8 mouse cellular contexts compared by ENCODE assay signal in genomic region chr9:58253033-58253804, GRCm38 (mm10). TPM values are rescaled to one million over a fixed set of nuclear protein-coding genes. Genes with fewer than 3 reads are reported as not detected.
DNase-seq lines count a peak whose midpoint lies in the region; ATAC-seq lines count a peak whose summit lies in the region.

Stoml1 (plus strand) TSS chr9:58253164.

- peak; percentile 91 for ATAC-seq in erythroid progenitor cell, adult 5-6 weeks (replicated peaks; ENCODE audit: low FRiP score, poor library complexity, severe bottlenecking)
- ATAC-seq in heart, embryonic 13.5 days (ENCODE audit: extremely low read depth, insufficient number of reproducible peaks, low FRiP score, low TSS enrichment) = peak; percentile 90
- peak; percentile 94 for ATAC-seq in liver, embryonic 12.5 days
- ATAC-seq in stomach, embryonic 15.5 days (ENCODE audit: insufficient read depth, low FRiP score, low read depth) = peak; percentile 97

- no peaks in the 10 kb centered on the region for H3K27me3 ChIP-seq in heart, embryonic 13.5 days (replicated peaks)
- H3K27me3 ChIP-seq in liver, embryonic 12.5 days (replicated peaks) = no peaks in the 10 kb centered on the region
- no peaks in the 10 kb centered on the region for H3K27me3 ChIP-seq in stomach, embryonic 15.5 days (replicated peaks)

- H3K27ac ChIP-seq in heart, embryonic 13.5 days (replicated peaks) = peak within 1 kb of the TSS; percentile 83
- H3K27ac ChIP-seq in liver, embryonic 12.5 days = peak within 1 kb of the TSS; percentile 85
- H3K27ac ChIP-seq in stomach, embryonic 15.5 days = peak within 1 kb of the TSS; percentile 76; the same call in 1 of the 2 replicates

- DNase-seq in CD4-positive helper T cell, adult 2 months (ENCODE audit: low read depth, low spot score) = peak; percentile 96
- peak; percentile 79 for DNase-seq in brain, embryonic 18.5 days (ENCODE audit: low read depth, low spot score)
- DNase-seq in kidney, postnatal 10 days = peak; percentile 97
- DNase-seq in natural killer cell, adult 2 months (ENCODE audit: low spot score in 2 of 2) = peak; percentile 93 to 95

- peak within 1 kb of the TSS; percentile 91 for H3K9ac ChIP-seq in heart, embryonic 13.5 days
- peak within 1 kb of the TSS; percentile 78 for H3K9ac ChIP-seq in liver, embryonic 12.5 days
- H3K9ac ChIP-seq in stomach, embryonic 15.5 days = peak within 1 kb of the TSS; percentile 71; the same call in 1 of the 2 replicates

- under 1% methylated on average over 31 of the region's 31 CpGs for WGBS in heart, embryonic 13.5 days
- WGBS in liver, embryonic 12.5 days (ENCODE audit: insufficient replicate concordance) = 1% methylated on average over 31 of the region's 31 CpGs
- under 1% methylated on average over 31 of the region's 31 CpGs for WGBS in stomach, embryonic 15.5 days

- H3K4me1 ChIP-seq in heart, embryonic 13.5 days = peaks cover 29% of the 10 kb centered on the region
- peaks cover 51% of the 10 kb centered on the region for H3K4me1 ChIP-seq in liver, embryonic 12.5 days
- peaks cover 7% of the 10 kb centered on the region; the same call in 1 of the 2 replicates for H3K4me1 ChIP-seq in stomach, embryonic 15.5 days

- H3K9me3 ChIP-seq in heart, embryonic 13.5 days = no peaks in the 10 kb centered on the region
- H3K9me3 ChIP-seq in liver, embryonic 12.5 days (replicated peaks) = no peaks in the 10 kb centered on the region
- no peaks in the 10 kb centered on the region for H3K9me3 ChIP-seq in stomach, embryonic 15.5 days

- peaks cover 29% of the 10 kb centered on the region for H3K36me3 ChIP-seq in heart, embryonic 13.5 days
- H3K36me3 ChIP-seq in liver, embryonic 12.5 days = 0 out of 2 replicates have a peak, but pooled peaks cover 3% of the 10 kb centered on the region
- peaks cover 5% of the 10 kb centered on the region for H3K36me3 ChIP-seq in stomach, embryonic 15.5 days

- peak within 1 kb of the TSS; percentile 83 for H3K4me3 ChIP-seq in heart, embryonic 13.5 days
- peak within 1 kb of the TSS; percentile 70 for H3K4me3 ChIP-seq in liver, embryonic 12.5 days
- H3K4me3 ChIP-seq in stomach, embryonic 15.5 days (replicated peaks) = peak within 1 kb of the TSS; percentile 85

- H3K4me2 ChIP-seq in heart, embryonic 13.5 days = peak within 1 kb of the TSS; percentile 88
- peak within 1 kb of the TSS; percentile 90 for H3K4me2 ChIP-seq in liver, embryonic 12.5 days
- H3K4me2 ChIP-seq in stomach, embryonic 15.5 days = peak within 1 kb of the TSS; percentile 81

RNA-seq across cellular contexts. Expression of gene Stoml1, which starts in this region (rescaled TPM):
- total RNA-seq in erythroid progenitor cell, adult 5-6 weeks (2015; ENCODE audit: low replicate concordance) = 5.0 TPM in 1 of 2 replicates, not detected in the other
- 1.9 and 3.2 TPM in 2 replicates for total RNA-seq in erythroid progenitor cell, adult 5-6 weeks (2017; ENCODE audit: low replicate concordance)
- polyA plus RNA-seq in heart, embryonic 13.5 days (2015; fragmentation: Nextera tagmentation; extraction: Ambion mirVana) = 25.0 and 25.6 TPM in 2 replicates
- polyA plus RNA-seq in liver, embryonic 12.5 days (2016; fragmentation: Nextera tagmentation; extraction: Ambion mirVana) = 6.5 and 6.6 TPM in 2 replicates
- polyA plus RNA-seq in stomach, embryonic 15.5 days (2015; fragmentation: Nextera tagmentation; extraction: Ambion mirVana) = 24.1 and 30.0 TPM in 2 replicates

Comparison
In these comparisons a context has a peak if more than half of its experiments do, and no peak if none do; other contexts are left out.
1. Peak in every context shown above with its lines: DNase-seq, ATAC-seq, H3K4me3 ChIP-seq and H3K27ac ChIP-seq.